In the genomic region with DNA sequence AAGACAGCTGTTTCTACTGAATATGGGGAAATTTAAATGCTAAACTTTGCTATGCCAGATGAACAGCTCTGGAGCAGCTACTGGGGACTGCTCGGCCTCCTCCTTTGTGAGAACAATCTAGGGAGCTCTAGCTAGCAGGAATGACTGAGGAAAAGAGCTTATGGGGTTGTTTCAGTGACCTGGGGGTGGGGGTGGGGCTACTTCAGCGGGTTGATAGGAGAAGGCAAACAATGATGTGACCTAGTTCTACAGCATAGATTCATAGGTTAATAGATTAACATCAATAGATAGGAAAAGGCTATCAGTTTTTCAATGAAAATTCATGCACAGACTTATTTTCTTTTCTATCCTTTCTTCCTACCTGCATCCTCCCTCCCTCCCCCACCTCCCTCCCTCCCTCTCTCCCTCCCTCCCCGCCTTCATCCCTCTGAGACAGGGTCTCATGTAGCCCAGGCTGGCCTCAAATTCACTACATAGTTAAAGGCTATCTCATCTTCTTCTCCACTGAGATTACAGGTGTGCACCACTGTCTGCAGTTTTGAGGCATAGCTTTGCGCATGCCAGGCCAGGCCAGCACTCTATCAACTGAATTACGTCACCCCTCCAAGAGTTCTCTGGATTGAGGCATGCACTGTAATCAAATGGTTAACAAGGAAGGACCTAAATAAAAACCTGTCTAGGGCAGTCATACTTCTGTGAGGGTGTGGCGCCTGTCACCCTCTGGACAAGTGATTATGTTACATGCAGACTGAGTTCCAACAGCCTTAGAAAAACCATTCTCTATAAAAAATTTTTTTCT, we compare ENCODE assay signal across 21 mouse cellular contexts.
DNase-seq lines count a peak whose midpoint lies in the region; ATAC-seq and TF ChIP-seq lines count a peak whose summit lies in the region.
"Had no signal": no experiment of that assay in that cellular context is flagged by ENCODE, and none has a peak within 500 bp of the region (broad histone marks: within the 10 kb centered on the region; RNA-seq: fewer than 3 reads in every experiment).

No protein-coding gene starts in this region.

- peaks cover 58% of the 10 kb centered on the region for H3K4me1 ChIP-seq in heart, embryonic 15.5 days (replicated peaks)
- peaks cover 14% of the 10 kb centered on the region for H3K4me1 ChIP-seq in lung, embryonic 16.5 days (replicated peaks; ENCODE audit: control insufficient read depth, insufficient read depth, low read length)
- no peaks in the 10 kb centered on the region for H3K4me1 ChIP-seq in forebrain, postnatal 0 days (ENCODE audit: insufficient read depth)
- peaks cover 10% of the 10 kb centered on the region for H3K4me1 ChIP-seq in forebrain, embryonic 14.5 days (ENCODE audit: control insufficient read depth, insufficient read depth, low read length)

- H3K36me3 ChIP-seq in heart, embryonic 15.5 days: no peaks in the 10 kb centered on the region
- no peaks in the 10 kb centered on the region for H3K36me3 ChIP-seq in lung, embryonic 16.5 days (ENCODE audit: control insufficient read depth, insufficient read depth, low read length)
- H3K36me3 ChIP-seq in forebrain, postnatal 0 days (ENCODE audit: insufficient read depth): no peaks in the 10 kb centered on the region
- H3K36me3 ChIP-seq in forebrain, embryonic 14.5 days (ENCODE audit: control insufficient read depth, insufficient read depth, low read length): no peaks in the 10 kb centered on the region

- intact Hi-C loops in gastrocnemius, adult 2 months (cut with DNase I): no loop called here
- intact Hi-C loops in heart, postnatal 36 days (cut with DNase I): no loop called here

- H3K27ac ChIP-seq in gastrocnemius, adult 2 months: peak overlapping the region; percentile 77; the same call in 1 of the 2 replicates
- 0 out of 2 replicates have a peak overlapping the region, but pooled peaks have one; percentile 16 for H3K27ac ChIP-seq in heart, embryonic 15.5 days
- no peak overlapping the region for H3K27ac ChIP-seq in lung, embryonic 16.5 days (ENCODE audit: low read length)
- no peak overlapping the region for H3K27ac ChIP-seq in forebrain, postnatal 0 days (ENCODE audit: low read depth, low read length)
- H3K27ac ChIP-seq in forebrain, embryonic 14.5 days (ENCODE audit: low read depth, low read length): no peak overlapping the region
- H3K27ac ChIP-seq: hindbrain, embryonic 10.5 days; layer of hippocampus, adult 2 months; liver, embryonic 14.5 days had no signal

- WGBS in heart, embryonic 15.5 days: 50% methylated on average over 6 of the region's 6 CpGs
- 54% methylated on average over 5 of the region's 6 CpGs for WGBS in lung, embryonic 16.5 days
- 86% methylated on average over 6 of the region's 6 CpGs for WGBS in forebrain, postnatal 0 days
- 80% methylated on average over 6 of the region's 6 CpGs for WGBS in forebrain, embryonic 14.5 days

- H3K4me2 ChIP-seq in heart, embryonic 15.5 days: no peak overlapping the region
- H3K4me2 ChIP-seq in lung, embryonic 16.5 days (ENCODE audit: low read depth, low read length): no peak overlapping the region
- no peak overlapping the region for H3K4me2 ChIP-seq in forebrain, postnatal 0 days (ENCODE audit: low read depth)
- H3K4me2 ChIP-seq in forebrain, embryonic 14.5 days (ENCODE audit: low read length): no peak overlapping the region

- DNase-seq in gastrocnemius, adult 2 months: no peak
- DNase-seq in gastrocnemius, adult 8-10 months (ENCODE audit: low spot score in 2 of 2): no peak
- no peak for DNase-seq in heart, postnatal 36 days
- DNase-seq in lung, postnatal 36 days: no peak
- DNase-seq in forebrain, postnatal 0 days: no peak
- no peak for DNase-seq in forebrain, embryonic 14.5 days (ENCODE audit: low spot score)
- DNase-seq: adrenal gland, adult 8-10 months; cerebellum, adult 8-10 months; gastrocnemius, postnatal 14 days; kidney, postnatal 10 days; lung, postnatal 14 days; right cerebral cortex, postnatal 14 days; spleen, adult 18-20 months had no signal

- peak; percentile 68 for ATAC-seq in heart, embryonic 15.5 days (replicated peaks; ENCODE audit: insufficient number of reproducible peaks, insufficient read depth, low FRiP score, low read depth)
- peak; percentile 65 for ATAC-seq in lung, embryonic 16.5 days (ENCODE audit: low read depth)
- ATAC-seq in forebrain, postnatal 0 days: no peak
- no peak for ATAC-seq in forebrain, embryonic 14.5 days
- ATAC-seq: CD4-positive, CD25-positive, alpha-beta regulatory T cell, adult 4 months; midbrain, embryonic 16.5 days; Patski had no signal

- TF ChIP-seq CTCF in gastrocnemius, adult 2 months (IDR thresholded peaks at IDR 0.05): no peak
- TF ChIP-seq CTCF in forebrain, postnatal 0 days (IDR thresholded peaks at IDR 0.05; ENCODE audit: low read depth): no peak

- no peaks in the 10 kb centered on the region for H3K9me3 ChIP-seq in heart, embryonic 15.5 days (replicated peaks)
- no peaks in the 10 kb centered on the region for H3K9me3 ChIP-seq in lung, embryonic 16.5 days (ENCODE audit: control insufficient read depth, low read length)
- no peaks in the 10 kb centered on the region for H3K9me3 ChIP-seq in forebrain, postnatal 0 days (ENCODE audit: low read length)
- no peaks in the 10 kb centered on the region for H3K9me3 ChIP-seq in forebrain, embryonic 14.5 days (replicated peaks; ENCODE audit: control insufficient read depth, low read length)

- no peak overlapping the region for H3K4me3 ChIP-seq in gastrocnemius, adult 2 months
- no peak overlapping the region for H3K4me3 ChIP-seq in heart, embryonic 15.5 days
- H3K4me3 ChIP-seq in lung, embryonic 16.5 days (ENCODE audit: low read length): no peak overlapping the region
- no peak overlapping the region for H3K4me3 ChIP-seq in forebrain, postnatal 0 days (ENCODE audit: low read depth, low read length)
- no peak overlapping the region for H3K4me3 ChIP-seq in forebrain, embryonic 14.5 days (ENCODE audit: low read depth, low read length)
- H3K4me3 ChIP-seq: hindbrain, embryonic 10.5 days; layer of hippocampus, adult 2 months had no signal

- no peaks in the 10 kb centered on the region for H3K27me3 ChIP-seq in heart, embryonic 15.5 days
- no peaks in the 10 kb centered on the region for H3K27me3 ChIP-seq in lung, embryonic 16.5 days (ENCODE audit: control insufficient read depth, insufficient read depth, low read depth, low read length)
- no peaks in the 10 kb centered on the region for H3K27me3 ChIP-seq in forebrain, postnatal 0 days (ENCODE audit: insufficient read depth, low read length)
- H3K27me3 ChIP-seq in forebrain, embryonic 14.5 days (replicated peaks; ENCODE audit: control insufficient read depth, insufficient read depth, low read length): no peaks in the 10 kb centered on the region
- H3K27me3 ChIP-seq: Patski had no signal

- no peak overlapping the region for H3K9ac ChIP-seq in heart, embryonic 15.5 days
- no peak overlapping the region for H3K9ac ChIP-seq in lung, embryonic 16.5 days (ENCODE audit: low read length)
- no peak overlapping the region for H3K9ac ChIP-seq in forebrain, postnatal 0 days
- H3K9ac ChIP-seq in forebrain, embryonic 14.5 days (ENCODE audit: low read length): no peak overlapping the region
- H3K9ac ChIP-seq: liver, embryonic 14.5 days had no signal

Comparison
In these comparisons a context has a peak if more than half of its experiments do, and no peak if none do; other contexts are left out.
1. H3K27ac ChIP-seq: peak in gastrocnemius, adult 2 months (single experiment) and heart, embryonic 15.5 days (single experiment); none in lung, embryonic 16.5 days (single experiment), forebrain, postnatal 0 days (single experiment) and forebrain, embryonic 14.5 days (single experiment).
2. ATAC-seq: peak in heart, embryonic 15.5 days (single experiment) and lung, embryonic 16.5 days (single experiment); none in forebrain, postnatal 0 days (single experiment) and forebrain, embryonic 14.5 days (single experiment).